Mouse (Mus musculus) CD4-positive helper T cell, adult 2 months (primary cell): Measurements from ENCODE around the gene Urah.

ENCODE experiments used
- DNase-seq: peaks from one replicate; pipeline ENCODE4 v3.0.0-alpha.2; 2012; ENCODE audit warnings: low read depth, missing footprints, low spot score

The Urah gene

DNA sequence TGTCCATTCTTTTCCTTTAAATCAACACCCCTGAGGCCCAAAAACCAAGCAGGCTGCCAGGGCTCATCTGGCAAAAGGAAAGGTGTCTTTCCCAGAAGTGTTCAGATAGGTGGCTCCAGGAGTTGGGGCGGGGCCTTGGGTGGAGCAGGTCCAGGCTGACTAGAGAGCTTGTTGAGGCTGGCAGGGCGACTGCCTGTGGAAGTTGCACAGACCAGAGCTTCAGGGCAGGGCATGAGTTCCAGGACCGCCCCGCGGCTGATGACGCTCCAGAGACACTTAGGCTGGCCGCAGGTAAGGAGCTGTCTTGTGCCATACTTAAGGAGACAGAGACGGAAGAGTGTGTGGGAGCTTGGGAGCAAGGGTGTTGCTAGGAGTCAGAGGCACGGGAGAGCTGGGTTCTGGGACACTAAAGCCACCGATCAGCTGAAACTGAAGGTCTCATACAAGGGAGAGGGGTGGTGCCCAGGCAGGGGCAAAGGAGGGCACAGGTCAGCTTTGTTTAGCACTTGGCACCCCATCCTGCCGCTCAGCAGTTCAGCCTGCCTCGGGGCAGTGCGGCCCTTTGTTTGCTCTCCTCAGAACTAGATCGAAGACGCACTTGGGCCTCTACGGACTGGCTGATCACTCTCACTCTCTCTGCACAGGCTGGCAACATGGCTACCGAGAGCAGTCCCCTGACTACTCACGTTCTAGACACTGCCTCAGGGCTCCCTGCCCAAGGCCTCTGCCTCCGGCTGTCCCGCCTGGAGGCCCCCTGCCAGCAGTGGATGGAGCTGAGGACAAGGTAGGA, at the start of gene Urah:
Gene Urah (plus strand): TSS at position 51 of the 790 bp plus-strand sequence.
- no peak for DNase-seq

DNA sequence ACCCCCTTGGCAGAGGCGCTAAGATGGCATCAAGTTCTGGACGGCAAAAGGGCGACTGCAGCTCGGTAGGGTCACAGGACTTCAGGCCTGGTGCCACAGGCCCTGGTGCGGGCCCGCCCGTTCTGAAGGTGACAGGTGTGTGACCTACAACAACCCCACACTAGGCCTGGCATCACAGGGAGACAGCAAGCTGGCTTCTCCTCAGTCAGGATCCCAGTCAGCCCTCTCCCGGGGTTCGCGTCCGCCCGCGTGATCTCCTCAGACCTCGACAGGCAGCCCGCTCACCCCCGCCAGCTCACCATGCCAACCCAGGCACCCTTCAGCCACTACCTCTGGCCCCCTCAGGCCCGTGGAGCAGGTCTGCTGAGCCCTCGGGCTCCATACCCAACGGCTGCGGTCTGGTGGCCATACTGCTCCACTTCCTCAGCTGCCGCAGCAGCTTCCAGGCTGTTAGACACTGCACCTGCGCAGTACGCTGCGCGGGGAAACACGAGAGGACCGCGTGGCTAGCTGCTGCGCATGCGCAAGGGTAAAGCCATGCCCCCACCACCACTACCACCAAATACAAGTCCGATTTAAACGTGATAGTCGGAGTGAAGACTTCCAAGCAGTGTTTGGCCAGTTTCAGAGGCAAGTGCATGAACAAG, 47.3 kb upstream of the Urah start, which contains the start of gene Syce1:
Gene Syce1 (minus strand): TSS at position 447 of the 647 bp plus-strand sequence.
- no peak for DNase-seq

DNA sequence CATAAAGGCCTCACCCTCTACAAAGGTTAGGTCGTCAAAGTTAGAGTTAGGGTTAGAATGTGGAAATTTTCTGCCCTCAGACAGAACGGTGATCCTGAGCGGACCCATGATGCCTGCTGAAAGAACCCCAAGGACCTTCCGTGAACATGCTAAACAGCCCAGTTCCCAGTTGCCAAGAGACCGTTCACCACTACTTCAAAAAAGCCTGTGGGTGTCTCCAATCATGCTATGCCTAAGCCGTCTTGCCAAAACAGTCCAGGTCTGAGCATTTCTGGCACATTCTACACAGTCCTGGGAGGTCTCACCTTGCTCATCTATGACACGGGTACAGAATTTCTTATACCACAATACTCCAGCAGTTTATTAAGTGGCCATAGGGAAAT, 46.8 kb upstream of the Urah start:
- DNase-seq, result no peak

DNA sequence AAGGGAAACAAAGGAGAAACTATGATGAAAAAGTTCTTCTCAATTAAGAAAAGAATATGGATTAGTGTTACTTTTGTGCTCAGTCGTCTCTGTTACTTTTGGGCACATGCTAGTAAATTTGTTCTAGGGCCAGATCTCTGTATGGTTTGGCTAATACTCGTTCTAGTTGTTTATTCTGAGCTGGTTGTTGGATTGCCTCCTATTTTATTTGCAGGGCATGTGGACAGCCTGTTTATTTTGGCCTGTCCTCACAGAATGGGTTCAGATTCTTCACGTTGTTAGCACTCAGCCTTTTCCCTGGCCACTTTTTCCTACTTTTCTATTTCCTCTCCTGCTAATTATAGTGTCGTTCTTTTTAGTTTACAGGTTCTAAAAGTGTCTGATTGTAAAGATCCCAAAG, 41.3 kb upstream of the Urah start:
- DNase-seq, result no peak

DNA sequence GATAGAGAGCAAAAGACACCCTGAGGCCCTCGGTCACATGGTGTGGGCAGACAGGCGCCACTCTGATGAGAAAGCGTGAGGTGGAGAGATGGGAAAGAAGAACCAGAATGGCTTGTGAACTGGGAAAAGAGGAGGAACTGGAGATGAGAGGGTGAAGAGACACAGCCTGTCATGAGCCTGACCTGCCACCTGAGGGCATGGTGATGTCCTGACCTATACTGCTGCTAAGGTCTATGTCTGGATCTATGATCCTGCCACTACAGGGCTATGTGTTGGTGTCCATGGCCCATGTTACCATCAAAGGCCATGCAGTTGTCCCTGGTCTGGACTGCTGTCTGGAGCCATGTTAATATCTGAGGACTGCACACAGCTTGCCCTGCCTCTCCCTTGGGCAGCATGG, 37.2 kb upstream of the Urah start:
- DNase-seq, result no peak

DNA sequence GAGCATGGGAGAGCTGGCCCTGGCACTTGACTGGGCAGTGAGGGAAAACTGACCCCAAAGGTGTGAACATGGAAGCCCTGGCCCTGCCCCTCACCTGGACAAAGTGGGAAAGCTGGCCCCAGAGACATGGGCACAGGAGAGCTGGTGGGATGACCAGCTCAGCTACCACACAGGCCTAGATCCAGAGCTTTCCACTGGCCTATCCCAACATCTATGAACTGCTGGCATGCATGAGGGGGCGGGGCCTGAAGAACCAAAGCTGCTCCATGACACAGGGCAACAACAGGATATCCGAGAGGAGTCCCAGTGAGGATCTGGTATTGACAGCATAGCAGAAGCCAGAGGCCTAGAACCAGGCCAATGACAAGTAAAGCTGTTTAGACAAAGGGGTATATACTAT, 36.6 kb upstream of the Urah start:
- DNase-seq, result no peak

DNA sequence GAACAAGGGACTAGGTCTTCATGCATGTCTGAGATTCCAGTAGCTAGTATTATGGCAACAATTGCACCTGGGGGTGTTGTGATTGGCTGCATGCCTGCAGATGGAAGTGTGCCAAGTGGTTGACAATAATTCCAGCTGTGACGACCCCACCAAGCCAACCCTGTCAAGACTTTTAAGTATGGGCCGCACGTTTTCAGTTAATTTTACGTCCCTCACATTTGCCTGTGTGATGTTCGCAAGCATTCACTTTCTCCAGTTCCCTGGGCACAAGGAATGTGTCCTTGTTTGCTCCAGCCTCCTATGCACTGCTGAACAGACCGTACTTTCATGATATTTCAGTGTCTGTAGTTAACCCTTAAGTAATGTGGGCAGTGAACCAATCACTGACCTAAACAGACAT, 32.2 kb upstream of the Urah start:
- no peak for DNase-seq

DNA sequence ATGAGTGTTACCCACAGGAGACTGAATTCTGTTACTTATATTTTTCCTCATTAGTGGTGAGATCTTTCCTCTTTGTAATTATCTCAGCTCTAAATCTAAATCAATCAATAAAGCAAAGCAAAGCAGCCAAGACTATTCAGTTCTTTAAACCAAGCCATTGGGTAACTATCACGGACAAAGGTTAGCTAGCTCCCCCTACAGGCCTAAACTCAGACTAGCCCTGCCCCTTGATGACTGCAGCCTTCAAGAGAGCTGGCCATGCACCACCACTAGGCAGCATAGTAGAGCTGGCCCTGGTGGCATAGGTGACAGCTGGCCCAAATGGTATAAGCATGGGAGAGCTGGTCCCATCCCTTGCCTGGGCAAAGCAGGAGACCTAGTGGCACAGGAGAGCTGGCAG, 29.1 kb upstream of the Urah start:
- DNase-seq, result peak; percentile 66

DNA sequence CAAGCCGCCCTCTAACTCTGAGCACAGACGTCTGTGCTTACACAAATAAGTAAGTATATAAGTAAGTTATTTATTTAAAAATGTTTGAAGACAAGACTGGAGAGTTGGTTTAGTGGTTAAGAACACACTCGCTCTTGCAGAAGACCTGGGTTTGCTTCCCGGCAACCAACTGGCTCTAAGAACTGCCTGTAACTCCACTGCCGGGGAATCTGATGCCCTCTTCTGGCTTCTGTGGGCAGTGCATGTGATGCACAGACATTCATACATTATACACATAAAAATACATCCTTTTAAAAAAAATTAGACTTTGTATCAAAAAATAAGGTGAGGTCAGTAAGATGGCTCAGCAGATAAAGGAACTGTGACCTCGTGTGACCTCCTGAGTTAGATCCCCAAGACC, 24.3 kb upstream of the Urah start:
- no peak for DNase-seq

DNA sequence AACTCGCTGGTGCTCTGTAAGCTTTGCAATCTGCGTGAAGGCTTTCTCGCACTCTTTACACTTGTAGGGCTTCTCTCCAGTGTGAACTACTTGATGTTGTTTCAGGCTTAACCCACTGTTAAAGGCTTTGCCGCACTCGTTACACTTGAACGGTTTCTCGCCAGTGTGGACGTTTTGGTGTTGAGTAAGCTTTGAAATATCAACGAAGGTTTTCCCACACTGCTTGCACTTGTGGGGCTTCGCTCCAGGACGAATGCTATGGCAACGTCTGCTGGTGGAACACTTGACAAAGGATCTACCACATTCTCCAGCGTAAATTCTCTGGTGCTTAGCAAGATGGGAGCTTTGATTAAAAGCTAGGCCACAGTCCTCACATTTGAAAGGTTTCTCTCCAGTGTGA, 23.1 kb upstream of the Urah start:
- DNase-seq, result no peak

DNA sequence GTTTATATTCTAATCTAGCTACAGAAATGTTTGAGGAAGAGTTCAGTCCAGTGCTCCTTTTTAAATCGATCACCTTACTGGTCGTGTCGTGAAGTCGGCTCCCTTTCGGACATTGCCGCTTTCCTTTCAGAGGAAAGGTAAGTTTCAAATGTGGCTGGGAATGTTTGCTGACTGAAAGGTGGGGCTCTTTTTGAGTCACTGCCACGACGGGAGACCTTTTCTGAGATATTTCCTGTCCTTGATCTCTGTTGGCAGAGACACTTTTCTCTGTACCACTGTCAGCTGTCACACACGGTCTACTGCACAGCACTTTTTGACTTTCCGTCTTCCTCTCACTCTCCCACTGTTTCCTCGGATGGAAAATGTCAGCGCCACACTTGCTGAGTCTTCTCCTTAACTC, 22.0 kb upstream of the Urah start:
- no peak for DNase-seq

DNA sequence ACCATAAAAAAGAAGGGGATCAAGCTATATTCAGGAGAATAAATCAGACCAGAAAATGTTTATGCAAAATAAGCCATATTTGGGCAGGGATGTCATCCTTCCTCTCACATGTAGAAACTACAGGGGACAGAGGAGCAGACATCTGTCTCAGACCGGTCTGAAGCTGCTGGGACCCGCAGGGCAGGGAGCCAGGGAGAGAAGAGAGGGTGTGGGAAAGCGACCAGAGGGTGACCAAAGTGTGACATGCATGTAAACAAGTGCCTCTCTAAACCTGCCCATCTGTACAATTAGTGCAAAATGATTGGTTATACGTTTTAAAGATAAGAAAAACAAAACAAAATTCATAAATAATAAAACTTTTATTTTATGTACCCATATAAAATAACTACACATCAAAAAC, 14.6 kb upstream of the Urah start:
- DNase-seq, result no peak

DNA sequence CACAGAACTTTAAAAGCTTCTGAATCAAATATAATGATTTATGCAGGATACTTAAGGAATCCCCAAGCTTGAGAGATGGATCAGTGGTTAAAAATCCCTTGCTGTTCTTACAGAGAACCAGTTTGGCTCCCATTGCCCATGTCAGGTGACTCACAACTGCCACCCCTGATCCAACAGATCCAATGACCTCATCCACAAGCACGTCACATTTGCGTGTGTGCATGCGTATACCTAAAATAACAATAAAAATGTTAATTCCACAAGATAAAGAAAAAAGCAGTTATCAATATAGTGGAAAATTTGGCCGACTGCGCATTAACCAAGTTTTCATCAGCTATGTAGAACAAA, 13.5 kb upstream of the Urah start:
- DNase-seq, result no peak

DNA sequence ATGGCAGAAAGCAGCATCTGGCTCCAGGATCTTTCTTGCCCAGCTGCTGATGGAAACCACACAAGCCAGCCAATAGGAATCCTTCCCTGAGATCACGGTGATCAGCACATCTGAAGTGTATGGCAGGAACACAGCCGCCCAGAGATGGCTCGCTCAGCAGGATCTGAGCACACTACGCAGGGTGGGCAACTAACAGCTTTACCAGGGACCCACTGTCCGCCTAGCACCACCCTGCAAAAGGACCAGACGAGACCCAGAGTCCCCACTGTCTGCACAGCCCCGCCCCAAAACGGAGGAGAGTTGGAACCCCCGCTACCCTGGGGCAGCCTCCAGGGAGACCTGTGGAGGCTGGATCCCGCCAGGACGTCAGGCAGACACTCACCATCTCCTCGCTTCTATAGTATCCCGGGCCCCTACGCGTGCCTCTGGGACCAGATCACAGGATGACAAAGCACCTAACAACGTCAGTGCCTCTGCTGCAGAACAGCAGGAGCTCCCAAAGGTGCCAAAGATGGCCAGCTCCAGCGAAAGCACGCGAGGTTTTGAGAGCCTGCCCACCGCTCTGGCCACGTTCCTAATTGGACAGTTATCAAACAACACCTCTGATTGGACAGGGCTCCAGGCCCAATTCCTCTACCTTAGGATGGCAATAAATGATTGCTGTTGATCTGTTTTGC, 13.0 kb upstream of the Urah start, which contains the start of gene Zfp941:
Gene Zfp941 (minus strand): TSS at position 526 of the 677 bp plus-strand sequence.
- no peak for DNase-seq

DNA sequence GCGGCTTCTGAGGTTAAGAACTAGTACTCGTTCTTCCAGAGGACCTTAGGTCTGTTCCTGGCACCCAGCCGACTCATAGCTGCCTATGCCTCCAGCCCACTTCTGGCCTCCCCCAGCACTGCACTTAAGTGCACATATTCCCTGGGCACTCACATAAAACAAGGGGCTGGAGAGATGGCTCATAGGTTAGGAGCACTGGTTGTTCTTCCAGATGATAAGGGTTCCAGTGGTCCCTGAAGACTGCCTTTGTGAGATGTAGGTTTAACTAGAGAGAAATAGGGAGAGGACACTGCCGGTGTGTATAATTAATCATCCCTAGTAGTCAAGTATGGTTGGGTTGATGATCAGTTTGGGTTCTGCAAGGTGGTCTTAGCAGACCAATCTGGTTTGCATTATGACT, 12.1 kb upstream of the Urah start:
- DNase-seq, result no peak

DNA sequence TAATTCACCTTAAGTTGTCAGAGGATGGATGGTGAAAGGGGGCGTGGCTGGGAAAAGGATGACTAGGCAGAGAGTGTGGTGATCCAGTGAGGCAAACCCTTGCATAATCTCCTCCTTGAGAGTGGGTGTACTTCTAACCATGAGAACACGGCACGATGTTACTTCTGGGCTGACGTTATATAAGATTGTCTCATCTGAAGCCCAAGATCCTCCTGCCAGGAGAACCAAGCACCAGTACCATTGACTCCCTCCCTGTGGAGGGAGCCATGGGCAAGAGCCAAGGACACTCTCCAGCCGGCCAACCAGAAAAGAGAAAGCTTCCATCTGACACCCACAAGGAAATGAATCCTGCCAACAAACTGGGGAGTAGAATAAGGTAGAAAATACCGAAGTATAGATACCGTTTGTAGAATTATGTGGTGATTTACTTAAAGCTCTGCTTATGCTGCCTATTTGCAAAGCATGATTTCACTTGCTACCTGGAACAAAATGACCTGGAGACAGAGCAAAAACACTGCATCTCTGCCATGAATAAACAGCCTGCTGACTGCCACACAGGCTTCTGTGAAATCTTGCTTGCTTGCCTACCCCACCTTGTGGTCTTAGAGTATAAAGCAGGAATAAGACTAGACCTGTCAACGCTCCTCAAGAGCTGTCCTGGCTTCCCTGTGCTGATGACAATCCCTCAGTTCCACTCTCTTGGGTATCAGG, 6.5 kb upstream of the Urah start:
- DNase-seq, result peak; percentile 25

DNA sequence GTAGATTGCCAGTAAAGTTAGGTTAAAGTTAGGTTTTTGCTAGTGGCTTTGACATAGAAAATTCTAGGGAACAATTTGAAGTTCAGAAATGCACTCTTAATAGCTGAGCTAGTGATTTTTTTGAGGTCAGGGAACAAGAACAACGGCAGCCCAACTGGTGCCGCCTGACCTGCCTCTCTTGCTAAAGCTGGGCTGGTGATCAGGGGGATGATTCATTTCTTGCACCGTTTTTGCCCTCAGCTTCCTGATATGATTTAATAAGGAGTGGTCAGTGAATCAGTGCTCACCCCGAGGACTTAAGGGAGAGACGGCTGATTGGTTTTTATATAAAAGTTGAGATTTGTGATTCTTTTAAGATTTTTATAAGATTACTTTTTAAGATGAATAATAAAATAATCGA, 3.4 kb upstream of the Urah start:
- DNase-seq, result no peak

DNA sequence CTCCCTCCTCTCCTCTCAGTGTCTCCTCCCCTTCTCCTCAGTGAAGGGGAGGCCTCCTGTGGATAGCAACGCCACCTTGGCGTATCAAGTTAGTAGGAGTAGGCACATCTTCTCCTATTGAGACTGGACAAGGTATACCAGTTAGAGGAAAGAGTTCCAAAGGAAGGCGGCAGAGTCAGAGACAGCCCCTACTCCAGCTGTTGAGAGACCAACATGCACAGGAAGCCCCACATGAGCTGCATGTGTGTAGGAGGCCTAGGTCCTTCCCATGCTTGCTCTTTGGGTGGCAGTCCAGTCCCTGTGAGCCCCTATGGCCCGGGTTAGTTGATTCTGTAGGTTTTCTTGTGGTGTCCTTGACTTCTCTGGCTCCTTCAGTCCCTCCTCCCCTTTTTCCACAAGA, 1.5 kb upstream of the Urah start:
- no peak for DNase-seq

DNA sequence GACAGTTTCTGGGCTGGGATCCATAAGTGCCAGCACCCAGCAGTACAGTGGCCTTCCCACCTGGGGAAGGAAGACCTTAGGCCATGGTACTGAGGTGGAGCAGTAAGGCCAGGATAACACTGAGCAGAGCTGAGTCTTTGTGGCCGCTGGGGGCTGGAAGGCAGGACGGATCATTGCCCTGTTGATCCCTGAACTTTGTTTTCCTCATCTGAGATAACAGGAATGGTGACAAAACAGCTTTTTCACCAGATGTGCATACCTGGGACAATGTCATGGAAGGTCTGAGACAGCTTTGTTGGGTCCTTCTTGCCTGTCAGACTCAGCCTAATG, 905 bp downstream of the Urah start:
- DNase-seq, result no peak

DNA sequence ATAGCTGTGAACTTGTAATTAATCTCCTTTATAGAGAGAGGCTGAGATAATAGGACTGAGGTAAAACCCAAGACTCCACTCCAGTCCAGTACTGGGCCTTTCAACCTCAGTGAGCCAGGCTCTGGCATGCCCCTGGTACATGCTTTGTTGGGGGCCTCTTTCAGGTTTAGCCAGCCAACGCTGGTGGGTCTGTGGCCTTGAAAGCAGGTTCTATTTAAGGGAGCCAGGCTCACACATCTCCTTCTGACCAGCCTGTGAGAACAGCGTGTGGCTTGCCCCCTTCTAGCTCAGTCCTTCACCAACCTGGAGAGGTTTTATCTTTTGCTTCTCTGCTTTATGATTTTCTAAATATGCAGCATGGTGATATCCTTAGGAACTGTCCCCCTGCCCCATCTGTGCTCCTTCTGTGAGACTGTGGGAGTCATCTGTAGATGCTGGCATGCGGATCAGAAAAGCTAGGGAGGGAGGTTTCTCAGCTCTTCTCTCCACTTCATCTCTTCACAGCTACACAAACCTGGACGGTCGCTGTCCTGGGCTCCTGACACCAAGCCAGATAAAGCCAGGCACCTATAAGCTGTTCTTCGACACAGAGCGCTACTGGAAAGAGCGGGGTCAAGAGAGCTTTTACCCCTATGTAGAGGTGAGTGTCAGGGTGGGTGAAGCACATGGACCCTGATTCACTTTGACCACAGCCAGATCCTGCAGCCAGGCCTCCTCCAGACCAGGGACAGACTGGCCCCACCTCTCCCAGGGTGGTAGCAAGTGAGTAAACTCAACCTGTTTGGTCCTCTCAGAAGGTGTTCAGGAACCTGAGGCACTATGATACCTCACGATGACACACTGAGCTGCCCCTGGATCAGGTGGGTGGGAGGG, 1.7 kb downstream of the Urah start:
- no peak for DNase-seq

DNA sequence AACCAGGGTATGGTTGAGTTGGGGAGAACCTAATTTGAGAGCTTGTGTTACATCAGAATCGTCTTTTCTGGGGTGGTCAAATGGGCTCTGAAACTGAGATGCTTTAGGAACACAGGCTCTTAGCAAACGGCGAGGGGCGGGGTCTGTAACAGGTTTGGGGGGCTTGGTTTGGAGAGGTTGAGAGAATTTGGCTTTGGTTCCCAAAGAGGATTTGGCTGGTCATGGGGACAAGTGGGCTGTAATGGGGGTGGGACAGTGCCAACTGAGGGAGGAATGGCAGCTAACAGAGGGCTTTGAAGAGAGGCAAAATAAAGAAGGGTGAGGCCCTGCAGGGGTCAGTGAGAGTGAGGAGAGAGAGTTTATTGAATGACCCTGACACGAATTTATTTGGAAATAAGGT, 4.7 kb downstream of the Urah start:
- no peak for DNase-seq
